Mouse (Mus musculus): ENCODE measurements around the gene Nacc1.

The Nacc1 gene

DNA sequence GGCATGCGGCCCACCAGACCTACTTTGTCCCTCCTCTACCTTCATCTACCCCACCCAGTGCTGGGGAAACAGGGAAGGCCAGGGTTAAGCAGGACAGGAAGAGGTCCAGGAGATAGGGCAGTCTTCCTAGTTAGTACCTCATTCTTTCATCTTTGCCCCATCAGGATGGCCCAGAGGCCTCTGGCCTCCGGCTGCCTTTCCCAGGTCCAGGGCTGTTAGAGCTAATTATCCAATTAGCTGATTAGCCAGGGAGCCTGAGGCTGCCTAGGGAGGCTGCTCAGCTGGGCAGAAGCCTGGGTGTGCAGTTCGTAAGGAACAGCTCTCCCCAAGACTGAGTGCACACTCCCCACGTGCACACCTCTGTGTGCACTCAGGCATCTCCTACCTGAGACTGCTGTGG lies 25.7 kb upstream of the Nacc1 start:
- DNase-seq = no peak

GRCm38 (mm10) chr8:84712759-84713120 lies 25.1 kb upstream of the Nacc1 start:
- no peak for DNase-seq

DNA sequence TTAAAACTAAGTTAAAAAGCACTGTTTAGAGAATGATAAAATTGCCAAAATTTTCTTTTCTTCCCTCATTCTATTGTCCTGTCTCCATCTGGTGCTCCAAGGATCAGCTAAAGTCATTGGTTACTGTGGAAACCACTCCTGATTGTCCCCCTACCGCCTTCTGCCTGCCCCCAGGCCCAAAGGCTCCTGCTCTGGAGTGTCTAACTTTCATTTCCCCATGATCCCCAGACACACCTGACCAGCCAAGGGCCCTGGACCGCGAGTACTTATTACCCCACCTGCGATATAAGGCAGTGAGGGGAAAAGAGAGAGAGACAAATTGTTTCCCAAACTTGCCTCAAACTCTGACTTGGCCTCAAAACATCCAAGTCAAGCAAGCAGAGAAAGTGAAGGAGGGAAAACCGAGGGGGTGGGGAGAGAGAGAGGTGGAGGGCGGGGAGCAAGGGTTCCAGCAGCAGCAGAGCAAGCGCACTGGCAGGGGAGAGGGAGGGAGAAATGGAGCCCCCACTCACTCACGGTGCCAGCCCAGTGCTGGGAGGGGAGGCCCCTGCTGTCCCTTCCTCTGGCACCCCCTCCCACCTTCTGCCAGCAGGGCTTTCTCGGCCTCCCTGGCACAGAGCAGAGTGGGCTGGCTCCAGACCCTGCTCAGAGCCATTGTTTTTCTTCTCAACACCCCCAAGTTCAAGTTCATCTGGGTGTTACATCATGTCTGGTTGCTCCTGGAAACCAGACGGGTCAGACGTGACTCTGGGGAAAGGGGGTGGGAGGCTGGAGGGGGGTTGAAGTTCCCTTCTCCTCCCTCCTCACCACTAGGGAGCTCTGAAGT lies 24.5 kb upstream of the Nacc1 start:
- no peak for DNase-seq

GRCm38 (mm10) chr8:84711312-84711711 lies 23.6 kb upstream of the Nacc1 start:
- no peak for DNase-seq

DNA sequence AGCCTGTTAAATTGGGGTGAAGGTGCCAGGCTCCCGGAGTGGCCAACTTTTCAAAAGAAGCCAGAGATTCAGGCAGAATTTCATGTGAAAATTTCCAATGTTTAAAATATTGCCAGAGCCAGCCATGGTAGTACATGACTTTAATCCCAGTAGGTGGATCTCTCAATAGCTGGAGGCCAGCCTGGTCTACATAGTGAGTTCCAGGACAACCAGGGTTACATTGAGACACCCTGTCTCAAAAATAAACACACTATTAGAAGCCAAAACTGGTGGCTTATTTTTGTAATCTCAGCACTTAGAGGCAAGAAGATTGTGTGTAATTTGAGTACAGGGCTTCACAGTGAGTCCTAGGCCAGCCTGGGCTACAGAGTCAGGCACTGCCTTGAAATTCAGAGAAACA lies 22.3 kb upstream of the Nacc1 start:
- no peak for DNase-seq

DNA sequence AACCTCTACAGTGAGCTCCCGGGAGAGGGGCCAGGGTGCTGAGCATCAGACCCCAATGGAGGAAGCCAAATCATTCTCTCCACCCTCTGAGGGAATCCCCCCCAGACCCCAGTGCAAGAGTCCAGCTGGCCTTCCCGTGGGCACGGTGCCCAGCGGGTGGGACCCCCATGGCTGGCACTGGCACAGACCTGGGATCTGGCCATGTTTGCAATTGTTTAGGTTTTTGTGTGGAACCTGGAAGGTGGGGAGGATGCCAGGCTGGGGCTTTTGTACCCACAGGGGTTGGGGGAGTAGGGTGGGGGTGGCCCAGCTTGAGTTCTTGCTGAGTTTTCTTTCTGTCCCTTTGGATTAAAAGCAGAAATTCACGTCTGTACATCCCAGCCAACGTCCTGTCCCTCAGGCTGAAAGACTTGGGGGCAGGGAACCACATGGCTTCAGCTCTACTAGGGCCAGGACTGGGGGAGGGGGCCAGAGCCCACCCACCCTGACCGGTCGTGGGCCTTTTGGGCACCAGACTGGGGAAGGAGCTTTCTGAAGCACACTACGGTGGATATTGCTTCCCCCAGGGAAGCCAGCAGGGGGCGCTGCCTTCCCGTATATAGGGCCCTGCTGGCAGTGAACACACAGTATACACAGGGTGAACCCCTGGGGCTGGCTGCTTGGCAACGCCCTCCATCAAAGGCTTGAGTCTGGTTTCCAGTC lies 21.3 kb upstream of the Nacc1 start:
- peak; percentile 76 to 89 for DNase-seq

DNA sequence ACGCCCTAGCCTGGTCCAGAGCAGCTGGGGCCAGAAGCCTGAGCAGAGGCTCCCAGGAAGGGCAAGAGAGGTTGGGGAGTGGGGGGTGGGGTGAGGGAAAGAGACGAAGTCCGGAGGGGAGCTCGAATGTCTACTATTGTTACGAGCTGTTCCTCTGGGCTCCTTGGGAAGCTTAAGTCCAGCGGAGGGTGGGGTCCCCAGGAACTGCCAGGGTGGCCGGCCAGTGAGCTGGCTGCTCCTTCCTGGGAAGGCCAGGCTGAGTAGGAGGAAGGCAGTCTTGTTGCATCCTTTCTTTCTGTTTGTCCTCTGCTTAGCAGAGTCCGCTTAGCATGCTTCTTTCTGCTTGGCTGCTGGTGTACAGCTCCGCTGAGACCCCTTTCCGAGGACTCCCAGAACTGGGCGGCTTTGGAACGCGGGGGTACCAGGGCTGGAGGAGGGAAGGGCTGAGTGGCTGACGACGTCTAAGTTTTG lies 20.4 kb upstream of the Nacc1 start:
- no peak for DNase-seq

DNA sequence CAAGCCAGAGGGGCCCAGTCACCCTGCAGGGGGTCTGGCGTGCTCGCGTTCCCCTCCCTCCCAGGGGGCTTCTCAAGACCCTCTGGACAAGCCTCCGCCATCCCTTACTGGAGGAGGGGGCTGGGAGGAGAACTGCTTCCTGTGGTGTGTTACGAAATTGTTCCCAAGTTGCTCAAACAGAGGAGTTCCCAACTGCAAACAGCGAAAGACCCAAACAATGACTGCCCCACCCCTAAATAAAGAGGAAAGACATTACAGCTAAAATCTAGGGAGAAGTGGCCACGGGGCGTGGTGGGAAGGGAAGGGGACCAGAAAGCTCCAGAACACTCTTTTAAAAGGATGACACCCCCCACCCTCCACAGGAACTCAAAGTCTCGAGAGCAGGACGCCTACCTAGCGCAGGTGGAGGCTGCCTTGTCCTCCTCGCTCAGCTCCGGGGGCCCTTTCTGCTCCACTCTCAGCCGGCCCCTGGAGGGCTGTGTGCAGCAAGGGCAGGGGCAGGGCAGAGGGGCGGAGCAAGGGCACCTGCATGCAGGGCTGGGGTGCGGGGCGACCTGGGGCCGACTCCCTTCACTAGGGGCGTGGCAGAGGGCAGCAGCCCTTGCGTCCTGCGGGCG lies 19.7 kb upstream of the Nacc1 start:
- peak in 1 of 2 experiments; percentile 15 for DNase-seq

DNA sequence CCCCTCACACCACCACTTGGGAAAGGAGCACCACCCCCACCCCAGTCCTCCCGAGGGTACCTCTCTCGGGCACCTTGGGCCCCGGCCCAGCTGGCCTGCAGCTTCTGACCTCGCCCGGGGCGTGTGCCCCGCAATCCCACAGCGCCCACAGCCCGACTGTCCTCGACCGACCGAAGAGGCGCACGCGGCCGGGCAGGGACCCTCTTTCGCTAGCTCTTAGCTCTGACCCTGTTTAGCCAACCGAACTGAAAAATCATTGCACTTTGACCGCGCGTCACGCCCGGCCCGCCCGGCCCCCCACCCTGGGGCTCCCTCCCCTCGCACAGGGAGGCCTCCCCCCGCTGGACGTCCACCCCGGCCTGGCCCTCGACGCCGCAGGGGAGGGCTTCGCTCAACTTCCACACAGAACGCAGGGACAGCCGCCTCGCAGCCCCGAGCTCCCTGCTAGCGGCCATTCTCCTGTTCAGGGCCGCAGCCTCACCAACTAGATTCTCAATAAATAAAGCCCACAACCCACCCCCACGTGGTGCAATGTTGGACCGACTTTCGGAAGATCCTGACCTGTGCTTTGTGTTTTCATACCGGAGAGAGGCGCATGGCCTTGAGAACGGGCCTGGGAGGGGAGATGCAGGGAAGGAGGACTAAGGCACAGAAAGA lies 19.1 kb upstream of the Nacc1 start:
- peak in 1 of 2 experiments; percentile 6 for DNase-seq

DNA sequence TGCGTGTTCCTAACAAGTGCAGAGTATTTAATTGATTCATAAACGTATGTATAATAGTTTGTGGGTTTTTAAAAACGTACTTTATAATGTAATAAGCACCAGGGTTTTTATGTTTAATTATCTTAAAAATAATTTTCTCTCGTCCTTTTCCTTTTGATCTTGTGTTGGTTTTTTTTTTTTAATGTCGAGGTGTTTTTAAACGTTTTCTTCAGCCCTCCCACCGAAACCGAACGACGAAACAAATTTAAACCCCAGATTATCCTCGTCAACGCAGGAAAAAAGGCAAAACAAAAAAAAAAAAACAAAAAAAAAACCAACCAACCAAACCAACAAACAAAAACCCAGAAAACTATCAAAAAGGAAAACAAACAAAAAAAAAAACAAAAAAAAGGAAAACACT lies 18.3 kb upstream of the Nacc1 start:
- no peak for DNase-seq

- DNase-seq = no peak
Measured at GRCm38 (mm10) chr8:84704867-84705831, 17.5 kb upstream of the Nacc1 start.

GRCm38 (mm10) chr8:84704356-84704755 lies 16.7 kb upstream of the Nacc1 start:
- peak in 1 of 2 experiments; percentile 68 for DNase-seq

DNA sequence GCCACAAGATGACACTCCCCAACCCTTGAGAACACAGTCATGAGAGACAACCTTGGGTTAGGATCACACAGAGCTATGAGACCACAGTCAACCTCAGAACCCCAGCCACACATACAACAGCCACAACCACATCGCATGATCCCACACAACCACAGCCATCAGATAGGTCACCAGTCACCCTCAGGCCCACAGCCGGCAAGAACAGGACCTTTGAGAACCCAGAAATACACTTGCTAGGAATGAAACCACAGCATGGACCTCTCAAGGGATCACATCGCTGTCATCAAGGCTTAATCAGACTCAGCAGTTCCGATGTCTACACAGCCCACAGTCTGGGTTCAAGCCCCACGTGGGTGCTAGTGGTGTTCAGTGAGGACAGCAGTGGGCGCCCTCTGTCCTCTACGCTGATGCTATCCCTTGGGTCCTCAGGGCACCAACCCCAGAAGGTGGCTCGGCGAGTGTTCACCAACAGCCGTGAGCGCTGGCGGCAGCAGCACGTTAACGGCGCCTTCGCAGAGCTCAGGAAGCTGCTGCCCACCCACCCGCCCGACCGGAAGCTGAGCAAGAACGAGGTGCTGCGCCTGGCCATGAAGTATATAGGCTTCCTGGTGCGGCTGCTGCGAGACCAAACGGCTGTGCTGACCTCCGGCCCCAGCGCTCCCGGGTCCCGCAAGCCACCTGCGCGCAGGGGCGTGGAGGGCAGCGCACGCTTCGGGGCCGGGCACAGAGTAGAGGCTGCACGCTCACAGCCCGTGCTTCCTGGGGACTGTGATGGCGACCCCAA lies 16.0 kb upstream of the Nacc1 start:
- DNase-seq = no peak

DNA sequence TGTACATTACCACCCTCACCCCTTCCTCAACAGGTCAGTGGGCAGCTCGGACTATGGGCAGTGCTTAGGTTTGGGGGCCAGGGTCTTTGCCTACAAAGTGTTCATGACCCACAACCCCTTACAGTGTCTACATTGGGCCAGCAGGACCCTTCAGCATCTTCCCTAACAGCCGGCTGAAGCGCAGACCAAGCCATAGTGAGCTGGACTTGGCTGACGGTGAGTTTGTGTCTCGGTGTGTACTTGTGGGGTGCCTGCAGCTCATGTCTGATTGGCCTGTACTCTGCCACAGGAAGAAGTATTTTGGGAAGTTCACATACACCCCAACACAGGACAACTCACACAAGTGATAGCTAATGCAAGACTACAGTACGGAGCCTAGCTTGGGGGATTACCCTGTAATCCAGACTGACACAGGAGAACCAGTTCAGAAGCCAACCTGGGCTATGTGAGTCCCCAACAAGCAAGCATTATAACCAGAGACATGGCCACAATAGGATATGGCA lies 15.4 kb upstream of the Nacc1 start:
- DNase-seq = no peak

DNA sequence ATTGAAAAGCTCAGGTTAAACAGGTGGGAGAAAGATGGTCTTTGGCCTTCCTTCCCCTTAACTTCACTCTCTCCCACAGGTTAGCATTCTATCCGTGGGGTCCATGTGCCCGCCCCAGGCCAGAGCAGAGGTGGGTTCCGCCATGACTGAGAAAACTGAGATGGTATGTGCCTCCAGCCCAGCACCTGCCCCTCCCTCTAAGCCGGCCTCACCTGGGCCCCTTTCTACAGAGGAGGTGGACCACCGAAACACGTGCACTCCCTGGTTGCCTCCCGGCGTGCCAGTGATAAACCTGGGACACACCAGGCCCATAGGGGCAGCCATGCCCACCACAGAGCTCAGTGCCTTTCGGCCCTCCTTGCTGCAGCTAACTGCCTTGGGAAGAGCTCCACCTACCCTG lies 14.9 kb upstream of the Nacc1 start:
- DNase-seq = no peak

GRCm38 (mm10) chr8:84700941-84701911 lies 13.6 kb upstream of the Nacc1 start, which contains the start of gene Lyl1:
Gene Lyl1, plus strand, starts transcription at chr8:84701457.
- peak in 1 of 2 experiments; percentile 66 for DNase-seq

- no peak for DNase-seq
Measured at GRCm38 (mm10) chr8:84700526-84700925, 12.9 kb upstream of the Nacc1 start.

- peak; percentile 76 to 84 for DNase-seq
Measured at GRCm38 (mm10) chr8:84699861-84700322, 12.2 kb upstream of the Nacc1 start.

DNA sequence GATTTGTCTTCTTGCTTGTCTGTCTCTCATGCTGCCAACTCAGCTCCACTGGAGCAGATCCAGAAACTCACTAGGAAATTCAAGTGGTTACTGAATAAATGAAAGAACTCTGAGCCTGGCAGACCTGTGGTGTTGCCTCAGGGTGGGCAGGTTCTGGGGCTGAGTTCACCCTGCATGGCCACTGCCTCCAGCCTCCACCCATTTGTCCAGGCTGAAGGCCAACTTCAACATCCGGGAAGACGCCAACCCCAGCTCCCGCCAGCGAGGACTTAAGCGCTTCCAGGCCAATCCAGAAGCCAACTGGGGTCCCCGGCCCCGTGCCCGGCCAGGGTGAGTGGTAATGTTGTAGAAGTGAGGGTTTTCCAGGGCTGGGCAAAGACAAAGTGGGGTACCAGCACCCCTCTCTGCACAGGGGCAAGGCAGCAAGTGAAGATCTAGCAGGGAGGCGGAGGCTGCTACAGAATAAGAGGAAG lies 11.3 kb upstream of the Nacc1 start:
- peak; percentile 69 to 85 for DNase-seq
